Mouse (Mus musculus): Measurements from ENCODE around the gene B430306N03Rik.

- TF ChIP-seq POLR2A (IDR thresholded peaks at IDR 0.05; ENCODE audit: borderline replicate concordance, low read depth, low read length) (no peak), CTCF (IDR thresholded peaks at IDR 0.05; ENCODE audit: low read depth, low read length) (no peak)
Measured at GRCm38 (mm10) chr17:48376102-48376501, 60.2 kb downstream of the B430306N03Rik start.
